Mouse (Mus musculus): Measurements from ENCODE around the gene Acer3.

DNA sequence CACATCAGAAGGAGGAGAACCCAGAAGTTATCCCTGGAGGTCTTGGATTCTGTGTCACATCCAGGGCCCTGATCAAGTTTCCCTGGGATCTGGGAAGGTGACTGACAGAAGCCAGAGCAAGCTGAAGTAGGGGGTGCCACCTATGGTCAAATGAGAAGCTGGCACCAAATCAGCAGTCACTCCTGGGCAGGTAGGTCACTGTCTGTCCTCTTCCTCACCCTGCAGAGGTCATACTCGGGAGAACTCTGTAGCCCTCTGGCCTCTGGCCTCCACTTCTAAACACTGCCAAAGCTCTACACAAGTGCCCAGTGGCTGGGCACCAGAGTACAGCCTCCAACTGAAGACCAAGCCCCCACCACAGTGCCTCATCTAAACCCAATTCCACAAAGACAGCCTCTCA, 37.0 kb upstream of the Acer3 start:
- no peak for TF ChIP-seq POLR2A (IDR thresholded peaks at IDR 0.05; ENCODE audit: control insufficient read depth, low read depth, low read length)
- no peak for TF ChIP-seq CTCF (IDR thresholded peaks at IDR 0.05; ENCODE audit: control insufficient read depth, insufficient read depth, insufficient replicate concordance, low read depth, low read length)

Measured in testis, adult 2 months (tissue).